Mouse (Mus musculus): ENCODE measurements around the gene Fbxl21. TPM values are rescaled to one million over a fixed set of nuclear protein-coding genes. Genes with fewer than 3 reads are reported as not detected.

The Fbxl21 gene
- polyA plus RNA-seq (2012; rRNA removed) = 1.2 and 1.3 TPM in 2 replicates

DNA sequence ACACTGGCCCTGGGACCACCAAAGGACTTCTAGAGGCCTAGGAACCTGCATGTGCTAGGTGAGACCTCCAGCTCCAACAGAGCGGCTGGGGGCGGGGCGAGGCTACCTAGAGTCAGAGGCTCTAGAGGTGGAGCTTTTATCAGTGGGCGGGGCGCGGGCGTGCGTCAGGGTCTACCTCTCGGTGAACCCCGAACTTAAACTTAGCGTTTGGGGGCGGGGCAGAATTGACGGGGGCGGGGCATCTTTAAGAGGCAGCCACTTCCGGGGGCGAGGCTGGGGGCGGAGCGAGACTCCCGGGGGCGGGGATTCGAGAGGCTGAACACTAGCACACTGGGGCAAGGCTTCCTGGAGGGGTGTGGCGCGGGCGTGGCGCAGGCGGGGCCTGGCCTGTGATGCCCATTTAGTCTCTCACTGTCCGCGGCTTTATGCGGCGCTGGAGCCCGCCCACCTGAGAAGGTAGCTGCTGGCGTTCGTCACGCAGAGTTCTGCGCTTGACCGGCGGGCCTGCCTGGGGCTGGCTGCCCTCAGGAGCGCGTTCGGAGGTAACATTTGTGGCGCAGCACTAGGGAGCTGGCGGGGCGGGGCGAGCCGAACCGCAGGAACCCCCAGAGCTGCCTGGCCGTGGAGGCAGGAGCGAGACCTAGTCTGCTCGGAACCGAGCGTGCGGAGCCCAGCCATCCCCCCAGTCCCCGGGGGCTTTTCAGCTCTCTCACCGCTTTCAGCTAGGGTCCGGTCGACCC, at the start of gene Fbxl21:
Fbxl21 (plus strand) TSS at position 392 of the 740 bp plus-strand sequence.
- DNase-seq = peak; percentile 92
- no peak for TF ChIP-seq CTCF (IDR thresholded peaks at IDR 0.05; ENCODE audit: insufficient read depth, low read length)
- peak; percentile 81; the same call in 1 of the 2 replicates for TF ChIP-seq POLR2A (IDR thresholded peaks at IDR 0.05; ENCODE audit: borderline replicate concordance, extremely low read depth, low read depth, low read length)
- 2% methylated on average over 56 of the region's 56 CpGs for WGBS

GRCm38 (mm10) chr13:56472661-56473060, 49.6 kb upstream of the Fbxl21 start:
- 84% methylated on average over 9 of the region's 9 CpGs for WGBS
- Histone ChIP-seq H3K4me3 (replicated peaks; ENCODE audit: extremely low read depth, low read depth, low read length) (no peak overlapping the region), H3K4me1 (ENCODE audit: control insufficient read depth, insufficient read depth, low read length) (no peaks in the 10 kb centered on the region)
- no peak for DNase-seq
- no peak for TF ChIP-seq POLR2A (IDR thresholded peaks at IDR 0.05; ENCODE audit: borderline replicate concordance, extremely low read depth, low read depth, low read length)
- no peak for TF ChIP-seq CTCF (IDR thresholded peaks at IDR 0.05; ENCODE audit: insufficient read depth, low read length)

More for the DNA sequence above, at the start of gene Fbxl21:
- no peaks in the 10 kb centered on the region for H3K4me1 ChIP-seq (ENCODE audit: control insufficient read depth, insufficient read depth, low read length)
- H3K4me3 ChIP-seq (replicated peaks; ENCODE audit: extremely low read depth, low read depth, low read length) = peak within 1 kb of the TSS; percentile 56

DNA sequence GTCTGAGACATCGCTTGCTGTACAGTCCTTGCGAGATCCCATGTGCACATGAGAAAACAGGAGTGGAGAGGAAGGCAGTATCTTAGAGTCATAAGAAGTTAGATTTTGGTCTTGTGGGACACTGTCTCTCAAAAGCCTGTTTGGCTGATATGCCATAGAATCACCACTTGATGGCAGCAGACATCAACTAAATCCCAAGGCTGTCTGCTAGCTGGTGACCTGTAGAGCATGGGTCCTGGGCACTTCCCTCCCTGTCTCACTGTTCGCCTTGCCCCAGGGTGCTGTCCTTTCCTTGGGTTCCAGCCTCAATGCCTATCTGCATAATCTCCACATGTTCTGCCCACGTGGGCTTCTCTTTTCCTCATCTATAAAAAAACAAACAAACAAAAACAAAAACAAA, 46.9 kb upstream of the Fbxl21 start:
- no peaks in the 10 kb centered on the region for H3K4me1 ChIP-seq (ENCODE audit: control insufficient read depth, insufficient read depth, low read length)
- H3K4me3 ChIP-seq (replicated peaks; ENCODE audit: extremely low read depth, low read depth, low read length) = no peak overlapping the region
- peak; percentile 15 for DNase-seq
- 27% methylated on average over 4 of the region's 4 CpGs for WGBS
- TF ChIP-seq POLR2A (IDR thresholded peaks at IDR 0.05; ENCODE audit: borderline replicate concordance, extremely low read depth, low read depth, low read length) = no peak
- peak; percentile 84 for TF ChIP-seq CTCF (IDR thresholded peaks at IDR 0.05; ENCODE audit: insufficient read depth, low read length)

GRCm38 (mm10) chr13:56476790-56477189, 45.5 kb upstream of the Fbxl21 start:
- TF ChIP-seq POLR2A (IDR thresholded peaks at IDR 0.05; ENCODE audit: borderline replicate concordance, extremely low read depth, low read depth, low read length) = no peak
- no peak for TF ChIP-seq CTCF (IDR thresholded peaks at IDR 0.05; ENCODE audit: insufficient read depth, low read length)
- 44% methylated on average over 5 of the region's 5 CpGs for WGBS
- no peaks in the 10 kb centered on the region for H3K4me1 ChIP-seq (ENCODE audit: control insufficient read depth, insufficient read depth, low read length)
- DNase-seq = no peak
- H3K4me3 ChIP-seq (replicated peaks; ENCODE audit: extremely low read depth, low read depth, low read length) = no peak overlapping the region

GRCm38 (mm10) chr13:56477271-56477670, 45.0 kb upstream of the Fbxl21 start:
- WGBS = 8% methylated on average over 6 of the region's 6 CpGs
- TF ChIP-seq CTCF (IDR thresholded peaks at IDR 0.05; ENCODE audit: insufficient read depth, low read length) (no peak), POLR2A (IDR thresholded peaks at IDR 0.05; ENCODE audit: borderline replicate concordance, extremely low read depth, low read depth, low read length) (no peak)
- no peak for DNase-seq
- no peak overlapping the region for H3K4me3 ChIP-seq (replicated peaks; ENCODE audit: extremely low read depth, low read depth, low read length)
- no peaks in the 10 kb centered on the region for H3K4me1 ChIP-seq (ENCODE audit: control insufficient read depth, insufficient read depth, low read length)

DNA sequence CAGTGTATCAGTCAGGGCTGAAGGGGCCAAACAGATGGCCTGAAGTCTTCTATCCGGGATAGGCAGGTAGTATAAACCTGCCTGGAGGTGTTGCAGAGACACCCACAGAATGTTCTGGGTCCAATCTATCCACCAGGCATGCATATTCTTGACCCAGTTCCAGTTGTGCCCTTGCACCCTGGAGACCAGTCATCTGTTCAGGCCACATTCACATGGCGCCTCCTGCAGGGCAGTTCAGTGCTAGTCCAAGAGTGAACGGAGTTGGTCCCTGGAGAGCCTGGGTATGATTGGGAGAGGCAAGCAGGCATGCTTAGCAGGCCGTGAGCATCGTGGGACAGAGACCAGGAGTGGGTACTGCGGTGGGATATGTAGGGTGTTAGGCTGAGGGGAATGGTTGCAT, 44.2 kb upstream of the Fbxl21 start:
- WGBS = 84% methylated on average over 6 of the region's 6 CpGs
- TF ChIP-seq POLR2A (IDR thresholded peaks at IDR 0.05; ENCODE audit: borderline replicate concordance, extremely low read depth, low read depth, low read length) = no peak
- TF ChIP-seq CTCF (IDR thresholded peaks at IDR 0.05; ENCODE audit: insufficient read depth, low read length) = no peak
- DNase-seq = no peak

GRCm38 (mm10) chr13:56482146-56482545, 40.1 kb upstream of the Fbxl21 start, which contains the start of gene Il9:
Il9 (minus strand) TSS chr13:56482246.
- H3K4me3 ChIP-seq (replicated peaks; ENCODE audit: extremely low read depth, low read depth, low read length) = no peak within 1 kb of the TSS
- no peak for DNase-seq
- TF ChIP-seq CTCF (IDR thresholded peaks at IDR 0.05; ENCODE audit: insufficient read depth, low read length) = no peak
- no peak for TF ChIP-seq POLR2A (IDR thresholded peaks at IDR 0.05; ENCODE audit: borderline replicate concordance, extremely low read depth, low read depth, low read length)
- no peaks in the 10 kb centered on the region for H3K4me1 ChIP-seq (ENCODE audit: control insufficient read depth, insufficient read depth, low read length)
- WGBS = 68% methylated on average over 3 of the region's 3 CpGs

More for the DNA sequence above, 44.2 kb upstream of the Fbxl21 start:
- Histone ChIP-seq H3K4me3 (replicated peaks; ENCODE audit: extremely low read depth, low read depth, low read length) (no peak overlapping the region), H3K4me1 (ENCODE audit: control insufficient read depth, insufficient read depth, low read length) (no peaks in the 10 kb centered on the region)

DNA sequence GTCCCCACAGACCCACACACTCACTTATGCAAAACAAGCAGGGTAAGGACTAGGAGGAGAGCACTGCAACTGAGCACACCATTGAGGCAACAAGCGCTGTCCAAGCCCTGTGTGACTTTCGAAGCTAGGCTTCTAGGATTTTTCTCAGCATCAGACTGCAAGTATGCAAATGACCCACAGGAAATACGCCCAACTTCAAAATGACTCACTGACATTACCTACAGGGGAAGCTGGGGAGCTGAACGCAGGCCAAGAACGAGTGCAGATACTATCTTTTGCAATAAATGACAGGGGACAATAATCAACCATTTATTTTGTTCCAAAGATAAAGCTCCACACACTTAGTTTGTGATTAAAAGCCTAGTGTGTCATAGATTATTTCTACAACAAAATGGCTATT, 34.3 kb upstream of the Fbxl21 start:
- 41% methylated on average over 5 of the region's 5 CpGs for WGBS
- no peaks in the 10 kb centered on the region for H3K4me1 ChIP-seq (ENCODE audit: control insufficient read depth, insufficient read depth, low read length)
- no peak for TF ChIP-seq POLR2A (IDR thresholded peaks at IDR 0.05; ENCODE audit: borderline replicate concordance, extremely low read depth, low read depth, low read length)
- TF ChIP-seq CTCF (IDR thresholded peaks at IDR 0.05; ENCODE audit: insufficient read depth, low read length) = no peak
- H3K4me3 ChIP-seq (replicated peaks; ENCODE audit: extremely low read depth, low read depth, low read length) = no peak overlapping the region
- no peak for DNase-seq

DNA sequence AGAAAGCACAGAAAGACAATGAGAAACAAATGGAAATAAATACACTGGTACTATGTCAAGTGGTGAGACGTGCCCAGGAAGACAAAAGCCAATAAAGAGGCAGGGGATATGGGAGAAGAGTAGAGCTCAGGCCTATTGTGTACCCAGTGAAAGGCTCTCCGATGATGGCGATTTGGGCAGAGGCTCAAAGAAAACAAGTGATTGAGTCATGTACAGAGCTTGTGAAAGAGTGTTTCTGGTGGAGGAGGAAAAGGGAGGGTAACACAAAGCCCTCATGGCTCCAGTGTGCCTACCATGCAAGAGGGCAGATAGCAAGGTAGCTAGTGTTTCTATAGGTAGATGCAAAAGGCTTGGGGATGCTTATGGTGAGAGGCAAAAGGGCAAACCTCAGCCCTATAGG, 27.8 kb upstream of the Fbxl21 start:
- Histone ChIP-seq H3K4me1 (ENCODE audit: control insufficient read depth, insufficient read depth, low read length) (no peaks in the 10 kb centered on the region), H3K4me3 (replicated peaks; ENCODE audit: extremely low read depth, low read depth, low read length) (no peak overlapping the region)
- TF ChIP-seq POLR2A (IDR thresholded peaks at IDR 0.05; ENCODE audit: borderline replicate concordance, extremely low read depth, low read depth, low read length) (no peak), CTCF (IDR thresholded peaks at IDR 0.05; ENCODE audit: insufficient read depth, low read length) (no peak)
- no peak for DNase-seq
- WGBS = 72% methylated on average over 3 of the region's 3 CpGs

DNA sequence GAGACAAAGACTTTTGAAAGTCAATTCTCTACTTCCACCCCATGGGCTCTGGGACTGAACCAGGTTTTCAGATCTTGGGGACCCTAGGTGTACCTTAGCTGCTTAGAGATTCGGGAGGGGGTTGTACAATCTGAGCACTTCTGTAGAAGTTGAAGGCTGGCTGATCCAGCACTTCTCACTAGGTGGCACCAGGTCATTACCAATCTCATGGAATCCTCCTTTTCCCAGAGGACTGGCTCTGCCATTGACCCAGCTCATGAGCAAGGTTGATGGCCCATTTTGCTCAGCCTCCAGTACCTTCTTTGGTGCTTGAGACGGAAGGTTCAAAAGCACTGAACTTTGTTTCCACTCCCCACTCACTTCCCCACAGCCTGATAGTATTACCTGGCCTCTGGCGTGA, 22.1 kb upstream of the Fbxl21 start:
- 64% methylated on average over 3 of the region's 3 CpGs for WGBS
- no peak for TF ChIP-seq POLR2A (IDR thresholded peaks at IDR 0.05; ENCODE audit: borderline replicate concordance, extremely low read depth, low read depth, low read length)
- TF ChIP-seq CTCF (IDR thresholded peaks at IDR 0.05; ENCODE audit: insufficient read depth, low read length) = no peak
- Histone ChIP-seq H3K4me1 (ENCODE audit: control insufficient read depth, insufficient read depth, low read length) (no peaks in the 10 kb centered on the region), H3K4me3 (replicated peaks; ENCODE audit: extremely low read depth, low read depth, low read length) (no peak overlapping the region)
- no peak for DNase-seq

Data from lung, adult 2 months (tissue).